Mouse (Mus musculus) Patski (cell line): ENCODE measurements at regions not wholly inside any gene's neighbourhood (a gene's known extent, or its start where the extent isn't known, plus 50 kb on each side); places are given as distances from the start of the nearest gene placed in this dataset.

Experiments used
- ATAC-seq: fragments of 100-300 bp; one replicate; pipeline ENCODE4 v1.8.0; 2021
- CTCF ChIA-PET: fragments of 350-600 bp; sonication (Branson Sonifier 250); formaldehyde crosslinking; loops from one replicate; lab custom pipeline; 2022; ENCODE audit warnings: inconsistent platforms; lab: Charles Lee
- POLR2A ChIA-PET: fragments of 350-600 bp; sonication (Branson Sonifier 250); formaldehyde crosslinking; loops from one replicate; lab custom pipeline; 2022; ENCODE audit warnings: antibody characterized with exemption, inconsistent platforms; lab: Charles Lee
- DNase-seq: peaks from one replicate; pipeline ENCODE4 v3.0.0-alpha.2; 2011; ENCODE audit warnings: low read depth, low spot score
- H3K27me3 ChIP-seq: fragments of 371-371 bp; one replicate; pipeline ENCODE4 v1.5.1; 2021
- CTCF ChIP-seq: fragments of 100-300 bp; IDR thresholded peaks from one replicate; pipeline ENCODE4 v1.5.1; 2021
- in situ Hi-C: fragments of 300-500 bp; cut with MboI; formaldehyde crosslinking; loops from 3 replicates; pipeline ENCODE4 v1.11.1; 2018; ENCODE audit warnings: low pct_unique_long_range_greater_than_20kb, mixed read lengths

GRCm38 (mm10) chr7:142835319-142835718, 92.1 kb upstream of the Ins2 start:
- DNase-seq (no peak), ATAC-seq (no peak)
- no peak for TF ChIP-seq CTCF
- H3K27me3 ChIP-seq: peaks cover 34% of the 10 kb centered on the region
- in situ Hi-C loops: no loop called here
- CTCF ChIA-PET: no interaction called here
- POLR2A ChIA-PET: no interaction called here

GRCm38 (mm10) chr7:142830969-142831673, 87.9 kb upstream of the Ins2 start:
- in situ Hi-C loops: no loop called here
- peaks cover 28% of the 10 kb centered on the region for H3K27me3 ChIP-seq
- TF ChIP-seq CTCF: no peak
- ATAC-seq (no peak), DNase-seq (no peak)
- POLR2A ChIA-PET: no interaction called here
- CTCF ChIA-PET: no interaction called here

- ChIA-PET CTCF (no interaction called here), POLR2A (no interaction called here)
- peaks cover 60% of the 10 kb centered on the region for H3K27me3 ChIP-seq
- TF ChIP-seq CTCF: no peak
- no peak for DNase-seq
- no peak for ATAC-seq
- in situ Hi-C loops: no loop called here
Measured at GRCm38 (mm10) chr7:142810711-142811110, 67.5 kb upstream of the Ins2 start.

DNA sequence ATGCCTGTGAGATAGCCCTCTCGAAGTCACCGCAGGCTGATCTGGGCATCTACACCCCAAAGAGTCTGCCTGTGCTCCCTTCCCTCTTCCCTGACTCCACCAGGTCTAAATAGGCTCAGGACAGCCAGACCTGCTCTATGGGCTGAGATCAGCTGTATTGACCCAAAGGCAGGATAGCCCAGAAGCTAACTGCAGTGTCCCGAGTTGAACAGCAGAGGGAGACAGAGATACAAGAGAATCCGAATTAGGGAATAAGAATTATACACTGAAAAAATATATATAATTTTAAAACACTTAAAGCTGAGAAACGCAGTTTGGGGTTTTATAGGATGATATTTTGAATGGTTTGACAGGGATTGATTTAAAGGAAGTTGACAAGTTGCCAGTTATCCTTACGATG, 56.2 kb upstream of the Ins2 start:
- ATAC-seq (no peak), DNase-seq (no peak)
- in situ Hi-C loops: no loop called here
- ChIA-PET CTCF (interaction anchor here (0.8 to 1.3 kb wide), 3 partner anchors 9 to 52 kb away, joined by 3 to 4 read pairs (median 3); no protein-coding TSS in a partner anchor), POLR2A (no interaction called here)
- H3K27me3 ChIP-seq: peaks cover 26% of the 10 kb centered on the region
- peak; percentile 73 for TF ChIP-seq CTCF

DNA sequence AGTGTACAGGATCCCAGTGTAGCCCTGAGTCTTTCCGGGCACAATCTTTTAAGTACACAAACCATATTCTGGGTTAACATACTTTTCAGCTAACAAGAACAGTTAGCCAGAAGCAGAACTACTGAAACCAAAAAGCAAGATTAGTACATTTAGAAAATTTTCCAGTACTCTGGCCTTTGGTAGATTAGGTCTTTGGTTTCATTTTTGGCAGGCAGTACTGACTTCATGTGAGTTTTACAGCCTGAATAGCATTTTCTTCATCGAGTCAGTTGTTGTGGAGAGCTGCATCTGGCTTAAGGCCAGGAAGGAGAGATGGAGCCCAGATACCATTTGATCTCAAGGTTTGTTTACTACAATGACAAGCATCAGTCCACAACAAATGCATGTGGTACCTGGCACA, 51.3 kb upstream of the Ins2 start:
- in situ Hi-C loops: no loop called here
- ATAC-seq (no peak), DNase-seq (no peak)
- no peaks in the 10 kb centered on the region for H3K27me3 ChIP-seq
- TF ChIP-seq CTCF: no peak
- CTCF ChIA-PET: no interaction called here
- POLR2A ChIA-PET: no interaction called here
